Mouse (Mus musculus): ENCODE results near the gene Tmem88. TPM values are rescaled to one million over a fixed set of nuclear protein-coding genes. Genes with fewer than 3 reads are reported as not detected.

The Tmem88 gene
- polyA plus RNA-seq, 1 experiment = 0.16 TPM

- peak overlapping the region; percentile 40 for H3K4me3 ChIP-seq (ENCODE audit: insufficient read depth, poor library complexity, severe bottlenecking)
- TF ChIP-seq MYOG (IDR thresholded peaks at IDR 0.05; ENCODE audit: control insufficient read depth, extremely low read depth, insufficient read length) = no peak
- TF ChIP-seq CEBPB (IDR thresholded peaks at IDR 0.05; ENCODE audit: low read depth) = no peak
- peak; percentile 92 for TF ChIP-seq MAX (IDR thresholded peaks at IDR 0.05)
- H3ac ChIP-seq (ENCODE audit: control insufficient read depth, insufficient read length, low read depth) = peak overlapping the region; percentile 74
- H3K79me3 ChIP-seq (ENCODE audit: low read depth) = peaks cover 10% of the 10 kb centered on the region
- H3K36me3 ChIP-seq (ENCODE audit: control insufficient read depth, insufficient read depth) = peaks cover 5% of the 10 kb centered on the region
- H3K79me2 ChIP-seq (ENCODE audit: control insufficient read depth, insufficient read depth) = peaks cover 28% of the 10 kb centered on the region
- H3K27me3 ChIP-seq (ENCODE audit: control insufficient read depth, insufficient read depth, insufficient read length) = peaks cover 3% of the 10 kb centered on the region
These were observed 20.7 kb upstream of the Tmem88 start for GRCm38 (mm10) chr11:69418481-69419442.

- H3K4me3 ChIP-seq (ENCODE audit: insufficient read depth, poor library complexity, severe bottlenecking) = peak overlapping the region; percentile 40
- TF ChIP-seq MAX (IDR thresholded peaks at IDR 0.05) (peak; percentile 97), MYOG (IDR thresholded peaks at IDR 0.05; ENCODE audit: control insufficient read depth, extremely low read depth, insufficient read length) (no peak), CEBPB (IDR thresholded peaks at IDR 0.05; ENCODE audit: low read depth) (peak; percentile 25), USF1 (IDR thresholded peaks at IDR 0.05; ENCODE audit: low read depth) (peak; percentile 93)
These were observed 19.7 kb upstream of the Tmem88 start for GRCm38 (mm10) chr11:69417449-69418384.

DNA sequence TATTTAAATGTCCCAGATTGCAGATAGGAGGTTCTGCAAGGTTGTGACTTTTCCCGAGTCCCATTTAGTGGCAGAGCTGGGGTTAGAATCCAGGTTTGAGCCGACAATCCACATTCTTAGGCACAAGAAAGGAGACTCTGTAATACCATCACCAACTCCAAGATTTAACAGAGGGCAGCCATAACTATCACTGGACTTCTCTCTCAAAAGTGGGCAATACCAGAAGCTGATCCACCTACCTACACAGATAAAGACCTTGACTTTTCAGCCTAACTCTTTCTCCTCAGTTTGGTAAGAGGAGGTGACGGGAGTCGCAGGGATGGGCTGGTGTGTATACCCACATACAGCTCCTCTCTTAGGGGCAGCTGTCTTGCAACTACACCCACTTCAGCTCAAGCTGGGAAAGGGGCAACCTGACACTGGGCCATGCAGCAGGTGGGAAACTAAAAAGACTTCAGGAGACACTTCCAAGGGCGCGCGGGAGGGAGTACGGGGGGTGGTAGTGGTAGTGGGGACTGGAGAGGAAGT lies 19.0 kb upstream of the Tmem88 start:
- peaks cover 3% of the 10 kb centered on the region for H3K27me3 ChIP-seq (ENCODE audit: control insufficient read depth, insufficient read depth, insufficient read length)
- H3ac ChIP-seq (ENCODE audit: control insufficient read depth, insufficient read length, low read depth) = peak overlapping the region; percentile 20
- no peak for TF ChIP-seq FOSL1 (IDR thresholded peaks at IDR 0.05; ENCODE audit: insufficient read depth, low read length, poor library complexity, severe bottlenecking)
- no peak for TF ChIP-seq MYOG (IDR thresholded peaks at IDR 0.05; ENCODE audit: control insufficient read depth, extremely low read depth, insufficient read length)
- TF ChIP-seq USF1 (IDR thresholded peaks at IDR 0.05; ENCODE audit: low read depth) = no peak
- TF ChIP-seq MAX (IDR thresholded peaks at IDR 0.05) = no peak
- TF ChIP-seq CEBPB (IDR thresholded peaks at IDR 0.05; ENCODE audit: low read depth) = no peak
- TF ChIP-seq MYOD1 (IDR thresholded peaks at IDR 0.05; ENCODE audit: control insufficient read depth, insufficient read length, low read depth) = no peak
- no peak for TF ChIP-seq CTCF (IDR thresholded peaks at IDR 0.05; ENCODE audit: control insufficient read depth, insufficient read depth, insufficient read length)
- H3K36me3 ChIP-seq (ENCODE audit: control insufficient read depth, insufficient read depth) = peaks cover 23% of the 10 kb centered on the region
- H3K79me3 ChIP-seq (ENCODE audit: low read depth) = peaks cover 21% of the 10 kb centered on the region
- H3K79me2 ChIP-seq (ENCODE audit: control insufficient read depth, insufficient read depth) = peaks cover 46% of the 10 kb centered on the region
- H3K4me3 ChIP-seq (ENCODE audit: insufficient read depth, poor library complexity, severe bottlenecking) = peak overlapping the region; percentile 78

More at GRCm38 (mm10) chr11:69417449-69418384, 19.7 kb upstream of the Tmem88 start:
- Histone ChIP-seq H3K36me3 (ENCODE audit: control insufficient read depth, insufficient read depth) (peaks cover 15% of the 10 kb centered on the region), H3K27me3 (ENCODE audit: control insufficient read depth, insufficient read depth, insufficient read length) (peaks cover 3% of the 10 kb centered on the region), H3K79me3 (ENCODE audit: low read depth) (peaks cover 19% of the 10 kb centered on the region), H3ac (ENCODE audit: control insufficient read depth, insufficient read length, low read depth) (peak overlapping the region; percentile 74), H3K79me2 (ENCODE audit: control insufficient read depth, insufficient read depth) (peaks cover 38% of the 10 kb centered on the region)

DNA sequence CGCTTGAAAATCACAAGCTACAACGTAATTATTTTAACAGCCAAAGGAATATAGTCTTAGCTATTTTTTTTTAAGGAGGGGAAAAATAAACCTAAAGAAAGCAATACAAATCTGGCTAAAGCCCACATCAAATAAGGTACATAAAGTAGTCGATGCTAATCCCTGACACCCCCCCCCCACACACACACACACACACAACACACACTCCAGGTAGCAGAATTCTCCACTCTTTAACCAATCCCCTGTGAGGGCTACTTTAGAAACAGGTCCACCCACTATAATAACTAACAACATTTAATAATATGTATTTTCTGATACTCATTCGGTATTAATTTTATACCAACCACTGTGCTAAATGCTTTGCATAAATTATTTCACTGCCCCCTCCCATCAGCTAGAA lies 18.5 kb upstream of the Tmem88 start:
- Histone ChIP-seq H3K27me3 (ENCODE audit: control insufficient read depth, insufficient read depth, insufficient read length) (peaks cover 3% of the 10 kb centered on the region), H3ac (ENCODE audit: control insufficient read depth, insufficient read length, low read depth) (no peak overlapping the region), H3K79me3 (ENCODE audit: low read depth) (peaks cover 21% of the 10 kb centered on the region), H3K79me2 (ENCODE audit: control insufficient read depth, insufficient read depth) (peaks cover 50% of the 10 kb centered on the region), H3K4me3 (ENCODE audit: insufficient read depth, poor library complexity, severe bottlenecking) (peak overlapping the region; percentile 78), H3K36me3 (ENCODE audit: control insufficient read depth, insufficient read depth) (peaks cover 26% of the 10 kb centered on the region)
- TF ChIP-seq MYOD1 (IDR thresholded peaks at IDR 0.05; ENCODE audit: control insufficient read depth, insufficient read length, low read depth) (no peak), FOSL1 (IDR thresholded peaks at IDR 0.05; ENCODE audit: insufficient read depth, low read length, poor library complexity, severe bottlenecking) (no peak), CTCF (IDR thresholded peaks at IDR 0.05; ENCODE audit: control insufficient read depth, insufficient read depth, insufficient read length) (no peak)

- peaks cover 26% of the 10 kb centered on the region for H3K36me3 ChIP-seq (ENCODE audit: control insufficient read depth, insufficient read depth)
- peak overlapping the region; percentile 78 for H3K4me3 ChIP-seq (ENCODE audit: insufficient read depth, poor library complexity, severe bottlenecking)
- H3K79me3 ChIP-seq (ENCODE audit: low read depth) = peaks cover 23% of the 10 kb centered on the region
- H3ac ChIP-seq (ENCODE audit: control insufficient read depth, insufficient read length, low read depth) = peak overlapping the region; percentile 90
- TF ChIP-seq CTCF (IDR thresholded peaks at IDR 0.05; ENCODE audit: control insufficient read depth, insufficient read depth, insufficient read length) (no peak), MAX (IDR thresholded peaks at IDR 0.05) (no peak), MYOD1 (IDR thresholded peaks at IDR 0.05; ENCODE audit: control insufficient read depth, insufficient read length, low read depth) (no peak), FOSL1 (IDR thresholded peaks at IDR 0.05; ENCODE audit: insufficient read depth, low read length, poor library complexity, severe bottlenecking) (no peak), CEBPB (IDR thresholded peaks at IDR 0.05; ENCODE audit: low read depth) (no peak), MYOG (IDR thresholded peaks at IDR 0.05; ENCODE audit: control insufficient read depth, extremely low read depth, insufficient read length) (no peak), USF1 (IDR thresholded peaks at IDR 0.05; ENCODE audit: low read depth) (no peak)
- H3K27me3 ChIP-seq (ENCODE audit: control insufficient read depth, insufficient read depth, insufficient read length) = no peaks in the 10 kb centered on the region
- peaks cover 56% of the 10 kb centered on the region for H3K79me2 ChIP-seq (ENCODE audit: control insufficient read depth, insufficient read depth)
These were observed 17.8 kb upstream of the Tmem88 start for GRCm38 (mm10) chr11:69415668-69416451.

All from C2C12 (cell line).